Mouse (Mus musculus) monocyte, adult 2 months (primary cell): Measurements from ENCODE around the gene Thsd4.
"Not testable (repeated sequence)": the region's sequence is repeated elsewhere in the genome, so short reads cannot be mapped to it uniquely, and the experiment has no call there.

Source experiments
- DNase-seq, 2 experiments: peaks; one replicate each; pipeline ENCODE4 v3.0.0; 2022; ENCODE audit warnings: low spot score in 2 of 2, low read depth in 1 of 2

Thsd4 gene

GRCm38 (mm10) chr9:60272345-60272744 is 249.5 kb downstream of the Thsd4 start:
- DNase-seq = not testable (repeated sequence)

- no peak for DNase-seq
Measured at GRCm38 (mm10) chr9:60271940-60272339, 249.9 kb downstream of the Thsd4 start.

GRCm38 (mm10) chr9:60269807-60270206 is 252.0 kb downstream of the Thsd4 start:
- no peak for DNase-seq

- no peak for DNase-seq
Measured at GRCm38 (mm10) chr9:60267273-60267626, 254.6 kb downstream of the Thsd4 start.

GRCm38 (mm10) chr9:60266583-60267272 is 255.1 kb downstream of the Thsd4 start:
- no peak for DNase-seq

GRCm38 (mm10) chr9:60264586-60265325 is 257.1 kb downstream of the Thsd4 start:
- no peak for DNase-seq

GRCm38 (mm10) chr9:60262515-60263140 is 259.2 kb downstream of the Thsd4 start:
- no peak for DNase-seq

- DNase-seq = no peak
Measured at GRCm38 (mm10) chr9:60259626-60260025, 262.2 kb downstream of the Thsd4 start.

GRCm38 (mm10) chr9:60251765-60252164 is 270.1 kb downstream of the Thsd4 start:
- no peak for DNase-seq

- no peak for DNase-seq
Measured at GRCm38 (mm10) chr9:60250403-60250802, 271.4 kb downstream of the Thsd4 start.

GRCm38 (mm10) chr9:60247998-60248397 is 273.8 kb downstream of the Thsd4 start:
- no peak for DNase-seq

- DNase-seq = no peak
Measured at GRCm38 (mm10) chr9:60244943-60245342, 276.9 kb downstream of the Thsd4 start.

- no peak for DNase-seq
Measured at GRCm38 (mm10) chr9:60243503-60243902, 278.3 kb downstream of the Thsd4 start.

GRCm38 (mm10) chr9:60237667-60238066 is 284.2 kb downstream of the Thsd4 start:
- DNase-seq = no peak

GRCm38 (mm10) chr9:60236155-60236554 is 285.7 kb downstream of the Thsd4 start:
- DNase-seq = no peak

GRCm38 (mm10) chr9:60234233-60235115 is 287.4 kb downstream of the Thsd4 start:
- no peak for DNase-seq

GRCm38 (mm10) chr9:60231981-60232881 is 289.6 kb downstream of the Thsd4 start:
- no peak for DNase-seq

GRCm38 (mm10) chr9:60229496-60229895 is 292.4 kb downstream of the Thsd4 start:
- DNase-seq = no peak

GRCm38 (mm10) chr9:60227727-60228126 is 294.1 kb downstream of the Thsd4 start:
- DNase-seq = no peak

GRCm38 (mm10) chr9:60226679-60227078 is 295.2 kb downstream of the Thsd4 start:
- DNase-seq = no peak
